Mouse (Mus musculus): ENCODE results near the gene Crp.
A peak's percentile ranks its signal among the peaks of the same experiment; 100 is the strongest.

Gene Crp

GRCm38 (mm10) chr1:172697844-172698243 is at the start of gene Crp:
Gene Crp (plus strand): TSS chr1:172698055.
- no peak for DNase-seq

DNA sequence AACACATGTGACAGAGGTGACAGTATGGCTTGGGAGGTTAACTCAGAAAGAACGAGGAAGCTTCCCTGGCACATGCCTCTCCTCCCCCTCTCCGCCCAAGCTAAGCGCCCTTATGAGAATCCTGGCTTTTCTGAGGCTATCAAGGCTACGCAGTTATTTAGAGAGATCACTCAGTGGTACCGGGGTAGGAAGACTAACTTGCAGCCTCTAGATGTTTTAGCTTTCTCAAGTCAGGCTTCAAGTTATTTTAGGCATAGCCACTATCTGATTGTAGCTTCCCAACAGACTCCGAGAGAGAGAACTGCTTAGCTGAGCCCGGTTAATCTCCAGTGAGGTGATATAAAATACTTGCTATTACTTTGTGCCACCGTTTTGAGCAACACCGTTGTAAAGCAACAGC is 48.5 kb upstream of the Crp start:
- no peak for DNase-seq

GRCm38 (mm10) chr1:172650519-172651287 is 47.2 kb upstream of the Crp start:
- no peak for DNase-seq

GRCm38 (mm10) chr1:172651288-172651987 is 46.4 kb upstream of the Crp start:
- DNase-seq, result no peak

- no peak for DNase-seq
These were observed 45.7 kb upstream of the Crp start for GRCm38 (mm10) chr1:172652040-172652662.

DNA sequence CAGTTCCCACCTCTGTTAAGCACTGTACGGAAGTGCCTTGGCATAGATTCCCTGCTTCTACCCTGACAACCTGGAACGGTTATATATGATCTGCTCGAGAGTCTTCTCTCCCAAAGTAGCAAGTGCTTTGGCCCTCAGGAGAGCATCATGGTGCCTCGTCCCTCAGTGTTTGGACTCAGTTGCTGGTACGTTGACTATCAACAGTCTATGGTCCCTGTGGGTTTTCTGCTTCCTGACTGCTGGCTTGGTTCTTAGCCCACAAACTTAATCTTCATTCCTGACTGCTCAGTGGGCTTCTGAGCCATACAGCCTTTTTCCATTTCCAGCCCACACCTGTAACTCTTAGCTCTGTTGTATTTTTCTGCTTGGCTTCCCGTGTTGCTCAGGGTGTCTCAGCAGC is 44.0 kb upstream of the Crp start:
- DNase-seq, result no peak

DNA sequence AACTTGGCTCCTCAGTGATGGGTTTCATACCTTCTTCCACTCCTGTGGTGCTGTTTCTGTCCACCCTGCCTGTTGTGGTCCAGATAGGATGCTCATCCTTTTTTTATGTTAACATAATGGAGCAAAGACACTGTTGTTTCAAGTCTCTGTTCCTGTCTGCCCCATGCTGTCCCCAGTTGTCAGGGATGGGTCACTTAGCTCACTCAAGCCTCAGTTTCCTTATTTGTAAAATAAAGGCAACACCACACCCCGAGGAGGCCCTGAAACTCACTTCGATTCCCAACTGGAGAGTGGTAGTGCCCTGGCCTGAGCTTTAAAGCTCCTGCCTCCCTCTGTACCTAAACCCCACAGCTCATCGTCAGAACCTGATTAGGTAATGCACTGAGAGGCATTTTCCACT is 40.6 kb upstream of the Crp start:
- no peak for DNase-seq

- DNase-seq, result peak; percentile 71
These were observed 38.2 kb upstream of the Crp start for GRCm38 (mm10) chr1:172659688-172660087.

GRCm38 (mm10) chr1:172665457-172665856 is 32.4 kb upstream of the Crp start:
- no peak for DNase-seq

GRCm38 (mm10) chr1:172667597-172667996 is 30.3 kb upstream of the Crp start:
- no peak for DNase-seq

- no peak for DNase-seq
These were observed 27.1 kb upstream of the Crp start for GRCm38 (mm10) chr1:172670716-172671115.

GRCm38 (mm10) chr1:172680742-172681141 is 17.1 kb upstream of the Crp start:
- no peak for DNase-seq

DNA sequence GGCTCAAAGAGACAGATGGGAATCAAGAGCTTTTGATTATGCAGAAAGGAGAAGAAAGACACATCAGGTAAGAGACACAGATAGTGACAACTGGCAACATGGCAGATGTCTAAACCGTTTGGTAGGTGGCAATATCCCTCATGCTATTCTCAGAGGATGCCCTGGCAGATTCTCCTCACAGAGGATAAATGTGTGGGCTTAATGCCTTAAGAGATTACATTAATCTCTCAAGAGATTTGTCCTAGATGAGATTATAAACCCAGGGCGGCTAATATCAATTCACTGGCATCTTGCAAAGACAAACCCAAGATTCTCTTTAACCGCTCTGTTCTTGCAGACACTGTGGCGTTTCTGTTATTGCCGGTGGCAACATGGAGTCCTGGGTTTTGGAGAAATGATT is 14.3 kb upstream of the Crp start:
- no peak for DNase-seq

GRCm38 (mm10) chr1:172683957-172684356 is 13.9 kb upstream of the Crp start:
- no peak for DNase-seq

DNA sequence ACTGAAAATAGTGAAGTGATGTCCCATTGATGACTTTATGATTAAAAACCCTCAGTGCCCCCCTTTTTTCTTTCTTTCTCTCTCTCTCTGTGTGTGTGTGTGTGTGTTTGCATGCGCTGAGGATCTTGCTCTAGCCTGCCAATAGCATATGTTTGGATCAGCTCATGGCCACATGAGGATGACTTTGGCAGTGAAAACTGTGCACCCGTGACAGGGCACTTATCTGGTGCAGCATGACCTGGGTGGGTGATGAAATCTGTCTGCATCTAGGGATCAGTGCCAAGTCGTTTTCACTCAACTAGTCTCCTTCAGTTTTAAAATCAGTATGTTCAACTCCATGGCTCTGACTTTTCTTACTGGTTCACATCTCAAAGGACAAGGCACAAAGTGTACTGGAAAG is 12.7 kb upstream of the Crp start:
- DNase-seq, result no peak

DNA sequence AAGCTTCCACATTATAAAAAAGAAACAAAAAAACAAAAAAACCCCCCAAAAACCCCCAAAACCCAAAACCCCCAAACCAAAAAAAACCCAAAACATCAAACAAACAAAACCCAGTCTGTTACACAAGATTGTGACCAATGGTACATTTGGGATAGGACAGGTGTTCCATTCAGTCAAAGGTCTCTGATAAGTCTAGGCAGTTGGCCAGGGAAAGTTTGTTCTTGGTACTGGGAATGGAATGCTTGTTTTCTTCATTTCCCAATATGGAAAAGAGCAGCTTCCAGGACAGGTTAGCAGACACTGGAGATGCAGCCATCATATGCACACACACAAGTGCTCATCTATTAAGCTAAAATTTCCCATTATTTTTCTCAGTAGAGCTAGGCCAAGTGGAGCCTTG is 433 bp upstream of the Crp start:
- no peak for DNase-seq

GRCm38 (mm10) chr1:172700814-172701213 is 3.0 kb downstream of the Crp start:
- no peak for DNase-seq

GRCm38 (mm10) chr1:172701381-172701780 is 3.5 kb downstream of the Crp start:
- DNase-seq, result no peak

- no peak for DNase-seq
These were observed 4.0 kb downstream of the Crp start for GRCm38 (mm10) chr1:172701901-172702300.

GRCm38 (mm10) chr1:172704769-172705168 is 6.9 kb downstream of the Crp start:
- DNase-seq, result no peak

- DNase-seq, result no peak
These were observed 8.4 kb downstream of the Crp start for GRCm38 (mm10) chr1:172706243-172706642.

DNA sequence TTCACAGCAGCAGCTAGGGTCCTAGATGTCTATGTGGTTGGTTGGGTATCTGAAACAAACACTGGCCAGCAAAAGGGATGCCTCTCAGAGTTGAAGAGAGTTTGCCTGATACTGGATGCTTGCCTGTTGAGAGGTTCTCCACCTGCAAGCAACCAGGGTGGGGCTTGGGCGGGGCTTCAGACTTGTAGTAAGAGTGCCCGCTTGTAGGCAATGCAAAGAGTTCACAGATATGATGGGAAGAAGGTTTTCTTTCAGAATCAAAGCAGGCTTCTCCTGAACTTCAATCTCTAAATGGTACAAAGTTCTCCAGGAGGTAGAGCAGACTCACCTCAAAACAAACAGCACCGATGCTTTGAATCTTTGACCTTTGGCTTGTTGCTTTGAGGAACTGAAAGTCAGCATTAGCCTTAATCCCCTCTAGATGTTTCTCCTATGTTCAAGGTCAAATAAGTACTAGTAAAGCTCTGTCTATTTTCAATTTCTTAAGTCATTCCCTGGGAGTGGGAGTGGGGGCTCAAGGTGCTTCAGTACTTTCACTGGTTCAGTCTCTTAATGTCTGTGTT is 12.0 kb downstream of the Crp start:
- DNase-seq, result no peak

DNA sequence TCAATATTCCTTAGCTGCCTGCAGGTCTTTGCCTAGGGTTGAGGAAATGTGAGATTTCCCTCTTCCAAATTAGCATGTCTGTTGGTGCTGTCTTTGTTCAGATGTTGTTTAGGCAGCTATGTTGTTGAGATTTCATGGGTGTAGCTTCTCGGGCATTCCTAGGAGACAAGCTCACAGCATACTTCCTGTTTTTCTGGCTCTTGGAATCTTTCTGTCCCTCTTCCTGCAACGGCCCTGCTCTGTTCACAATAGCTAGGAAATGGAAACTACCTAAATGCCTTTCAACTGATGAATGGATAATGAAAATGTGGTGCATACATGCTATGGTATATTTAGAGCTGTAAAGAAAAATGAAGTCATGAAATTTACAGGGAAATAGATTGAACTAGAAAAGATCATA is 13.5 kb downstream of the Crp start:
- DNase-seq, result peak; percentile 83

- peak; percentile 82 for DNase-seq
These were observed 14.1 kb downstream of the Crp start for GRCm38 (mm10) chr1:172711962-172712361.
